Mouse (Mus musculus): Measurements from ENCODE around the gene Mrpl55.
A peak's percentile ranks its signal among the peaks of the same experiment; 100 is the strongest.

The Mrpl55 gene

DNA sequence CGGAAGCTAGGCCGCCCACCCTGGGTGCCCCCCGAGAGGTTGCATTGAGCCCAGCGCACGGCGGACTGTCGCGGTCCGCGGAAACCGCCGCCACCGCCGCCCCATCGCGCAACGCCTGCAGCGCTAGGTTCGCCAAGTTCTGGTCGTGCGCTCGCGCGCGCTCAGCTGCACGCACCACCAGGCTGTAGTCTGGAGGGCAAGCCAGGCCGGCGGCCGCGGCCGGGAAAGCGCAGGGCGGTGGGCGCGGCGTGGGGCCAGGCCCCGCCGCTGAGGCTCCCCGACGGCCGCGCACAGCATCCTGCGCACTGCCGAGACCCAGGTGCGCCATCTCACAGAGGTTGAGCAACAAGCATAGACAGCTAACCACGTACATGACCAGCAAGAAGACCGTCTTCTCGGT lies 25.8 kb upstream of the Mrpl55 start:
- Histone ChIP-seq H3K27me3 (ENCODE audit: control insufficient read depth, insufficient read depth, low read length, poor library complexity, severe bottlenecking) (no peaks in the 10 kb centered on the region), H3K36me3 (ENCODE audit: control insufficient read depth, insufficient read depth, low read length, poor library complexity, severe bottlenecking) (no peaks in the 10 kb centered on the region)
- DNase-seq (ENCODE audit: low read depth, low spot score) = no peak

DNA sequence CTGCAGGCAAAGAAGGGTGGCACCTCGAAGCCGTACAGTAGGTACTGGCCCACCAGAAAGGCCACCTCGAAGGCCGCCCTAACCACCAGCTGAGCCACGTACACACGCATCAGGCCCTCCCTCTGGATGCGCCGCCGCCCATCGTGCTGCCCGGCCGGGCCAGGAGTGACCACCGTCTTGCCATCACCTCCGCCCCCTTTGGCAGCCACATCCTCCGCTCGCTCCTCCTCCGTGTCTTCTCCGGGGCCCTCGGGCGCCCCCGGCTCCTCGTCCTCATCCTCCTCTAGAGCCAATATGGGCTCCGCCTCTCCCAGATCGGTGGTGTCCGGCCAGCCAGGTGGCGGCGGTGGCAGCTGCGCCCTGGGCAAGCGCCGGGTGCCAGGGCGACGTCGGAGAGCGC lies 25.4 kb upstream of the Mrpl55 start:
- no peak for DNase-seq (ENCODE audit: low read depth, low spot score)
- H3K27me3 ChIP-seq (ENCODE audit: control insufficient read depth, insufficient read depth, low read length, poor library complexity, severe bottlenecking) = no peaks in the 10 kb centered on the region
- H3K36me3 ChIP-seq (ENCODE audit: control insufficient read depth, insufficient read depth, low read length, poor library complexity, severe bottlenecking) = no peaks in the 10 kb centered on the region

DNA sequence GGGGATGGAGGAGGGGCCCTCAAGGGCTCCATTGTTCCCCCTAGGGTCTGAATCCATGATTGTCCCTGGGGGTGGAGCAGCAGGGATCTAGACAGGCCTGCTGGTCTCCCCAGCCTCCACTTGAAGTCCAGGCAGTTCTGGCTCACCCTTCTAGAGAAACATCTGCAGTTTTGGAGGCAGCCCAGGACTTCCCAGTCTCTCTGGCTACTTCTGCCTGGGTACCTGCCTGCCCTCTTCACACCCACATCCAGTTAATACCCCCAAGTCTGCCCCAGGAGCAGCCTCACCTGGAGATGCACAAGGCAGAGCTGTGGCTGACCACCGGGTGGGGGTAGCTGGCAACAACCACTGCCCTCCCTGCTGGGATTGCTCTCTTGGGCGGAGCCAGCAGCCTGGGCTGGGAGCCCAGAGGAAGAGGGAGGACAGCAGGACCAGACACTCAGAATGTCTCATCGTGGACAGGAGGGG lies 19.4 kb upstream of the Mrpl55 start, which contains the start of gene Gjc2:
Gjc2 (minus strand) TSS at position 350 of the 468 bp plus-strand sequence.
- DNase-seq (ENCODE audit: low read depth, low spot score) = no peak
- H3K36me3 ChIP-seq (ENCODE audit: control insufficient read depth, insufficient read depth, low read length, poor library complexity, severe bottlenecking) = no peaks in the 10 kb centered on the region; the same call in none of the 2 replicates
- H3K27me3 ChIP-seq (ENCODE audit: control insufficient read depth, insufficient read depth, low read length, poor library complexity, severe bottlenecking) = no peaks in the 10 kb centered on the region

DNA sequence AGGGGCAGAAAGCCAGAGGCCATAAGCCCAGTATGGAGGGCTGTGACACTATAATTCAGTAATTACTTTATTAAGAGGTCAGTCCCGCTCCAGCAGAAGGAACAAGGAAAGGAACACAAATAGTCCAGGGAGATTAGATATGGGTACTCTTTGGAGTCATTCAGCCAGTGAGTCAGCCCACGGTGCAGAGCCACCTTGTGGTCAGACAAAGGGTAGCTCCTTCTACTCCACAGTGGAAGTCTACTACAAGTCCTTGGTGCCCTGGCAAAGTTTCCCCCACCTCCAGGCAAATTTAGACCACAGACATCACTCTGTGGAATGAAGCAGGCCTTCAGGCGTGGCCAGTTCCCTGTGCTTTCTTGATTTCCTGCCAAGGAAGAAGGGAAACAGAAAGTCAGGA lies 18.5 kb upstream of the Mrpl55 start:
- Histone ChIP-seq H3K27me3 (ENCODE audit: control insufficient read depth, insufficient read depth, low read length, poor library complexity, severe bottlenecking) (no peaks in the 10 kb centered on the region), H3K36me3 (ENCODE audit: control insufficient read depth, insufficient read depth, low read length, poor library complexity, severe bottlenecking) (no peaks in the 10 kb centered on the region; the same call in none of the 2 replicates)
- peak; percentile 61 for DNase-seq (ENCODE audit: low read depth, low spot score)

DNA sequence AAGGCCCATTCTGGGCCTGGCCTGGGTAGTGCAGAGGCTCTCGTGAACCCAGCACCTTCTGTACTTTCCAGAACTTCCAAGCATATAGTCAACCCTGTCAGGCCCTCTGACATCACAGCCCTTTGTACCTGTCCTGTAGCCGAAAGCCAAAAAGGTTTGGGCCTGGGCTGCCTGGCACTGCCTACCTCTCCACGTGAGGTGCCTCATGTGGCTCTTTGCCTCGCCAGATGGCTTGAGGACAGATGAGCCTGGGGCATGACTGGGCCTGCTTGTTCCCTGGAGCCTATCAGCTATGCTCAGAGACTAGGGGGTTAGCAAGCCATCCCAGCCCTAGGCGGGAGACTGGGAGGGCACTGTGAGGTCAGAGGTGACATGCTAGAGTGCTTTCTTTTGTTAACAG lies 16.8 kb upstream of the Mrpl55 start:
- DNase-seq (ENCODE audit: low read depth, low spot score) = no peak
- Histone ChIP-seq H3K36me3 (ENCODE audit: control insufficient read depth, insufficient read depth, low read length, poor library complexity, severe bottlenecking) (no peaks in the 10 kb centered on the region; the same call in none of the 2 replicates), H3K27me3 (ENCODE audit: control insufficient read depth, insufficient read depth, low read length, poor library complexity, severe bottlenecking) (no peaks in the 10 kb centered on the region)

DNA sequence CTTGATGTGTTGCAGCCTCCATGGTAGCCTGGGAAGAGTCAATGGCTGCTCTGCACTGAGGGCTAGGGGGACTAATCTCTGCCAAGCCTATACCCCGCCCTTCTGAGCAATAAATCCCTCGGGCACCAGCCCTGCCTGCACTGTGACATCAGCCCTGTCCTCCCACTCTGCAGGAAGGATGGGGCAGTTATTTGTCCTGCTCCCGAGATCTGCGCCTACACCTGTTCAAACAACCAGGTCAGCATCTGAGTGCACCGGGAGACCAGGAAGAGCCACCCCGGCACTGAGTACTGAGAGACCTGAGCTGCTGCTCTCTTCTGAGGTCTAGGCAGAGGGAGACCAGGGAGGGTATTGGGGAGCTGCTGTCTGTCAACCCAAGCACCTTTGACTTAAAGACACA lies 14.6 kb upstream of the Mrpl55 start:
- Histone ChIP-seq H3K36me3 (ENCODE audit: control insufficient read depth, insufficient read depth, low read length, poor library complexity, severe bottlenecking) (no peaks in the 10 kb centered on the region; the same call in none of the 2 replicates), H3K27me3 (ENCODE audit: control insufficient read depth, insufficient read depth, low read length, poor library complexity, severe bottlenecking) (no peaks in the 10 kb centered on the region)
- DNase-seq (ENCODE audit: low read depth, low spot score) = no peak

DNA sequence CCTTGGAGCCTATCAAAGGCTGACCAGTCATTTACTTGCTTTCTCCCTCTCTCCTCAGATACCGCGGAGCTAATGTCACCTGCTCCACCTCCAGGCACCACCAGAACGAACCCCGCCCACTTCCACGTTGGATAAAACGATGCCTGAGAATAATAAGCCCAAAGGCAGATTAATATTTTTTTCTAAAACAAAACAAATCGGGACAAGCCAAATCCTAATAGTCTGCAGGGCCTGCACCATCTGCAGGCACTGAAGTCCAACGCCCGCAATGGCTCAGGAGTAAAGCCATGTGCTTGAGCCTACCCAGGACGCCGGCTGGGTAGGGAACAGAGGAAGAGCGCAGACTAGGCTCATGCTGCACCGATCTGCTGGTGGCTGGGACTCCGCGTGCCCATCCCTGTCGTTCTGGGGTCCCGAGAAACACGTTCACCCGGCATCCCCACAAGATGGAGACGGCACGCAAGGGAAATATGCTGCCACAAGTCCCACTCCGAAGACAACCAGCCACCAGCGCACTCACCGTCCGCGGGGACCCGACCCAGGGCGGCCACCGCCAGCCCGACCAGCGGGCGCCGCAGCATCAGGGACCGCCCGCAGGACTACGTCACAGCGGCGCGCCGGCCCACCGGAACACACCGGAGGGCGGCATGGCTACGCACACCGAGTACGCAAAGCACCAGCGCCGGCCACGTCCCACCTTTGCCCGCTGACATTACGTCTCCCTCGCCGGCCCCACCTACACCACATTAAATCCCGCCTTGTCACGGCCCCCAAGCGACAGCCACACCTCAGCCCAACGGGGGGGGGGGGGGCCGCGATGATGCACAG lies 10.8 kb upstream of the Mrpl55 start:
- H3K36me3 ChIP-seq (ENCODE audit: control insufficient read depth, insufficient read depth, low read length, poor library complexity, severe bottlenecking) = no peaks in the 10 kb centered on the region

DNA sequence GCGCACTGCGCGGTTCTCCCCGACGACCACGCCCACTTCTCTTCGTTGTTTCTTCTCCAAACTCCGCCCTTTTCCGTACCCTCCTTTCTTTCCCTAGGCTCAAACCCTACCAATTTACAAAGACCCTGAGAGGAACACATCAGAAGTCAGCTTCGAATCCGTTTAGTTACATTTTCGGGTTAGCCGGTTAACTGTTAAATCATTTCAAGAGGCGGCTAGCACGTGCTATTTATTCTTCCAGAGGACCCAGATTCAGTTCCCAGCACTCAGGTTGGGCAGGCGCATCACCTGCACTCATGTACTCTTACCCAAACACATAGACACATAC lies 10.3 kb upstream of the Mrpl55 start, which contains the start of gene Guk1:
Guk1 (minus strand) TSS at position 154 of the 328 bp plus-strand sequence.
- no peak for DNase-seq (ENCODE audit: low read depth, low spot score)
- Histone ChIP-seq H3K36me3 (ENCODE audit: control insufficient read depth, insufficient read depth, low read length, poor library complexity, severe bottlenecking) (no peaks in the 10 kb centered on the region), H3K27me3 (ENCODE audit: control insufficient read depth, insufficient read depth, low read length, poor library complexity, severe bottlenecking) (no peaks in the 10 kb centered on the region)

More for the DNA sequence above, 10.8 kb upstream of the Mrpl55 start:
- no peaks in the 10 kb centered on the region for H3K27me3 ChIP-seq (ENCODE audit: control insufficient read depth, insufficient read depth, low read length, poor library complexity, severe bottlenecking)
- peak; percentile 96 for DNase-seq (ENCODE audit: low read depth, low spot score)

DNA sequence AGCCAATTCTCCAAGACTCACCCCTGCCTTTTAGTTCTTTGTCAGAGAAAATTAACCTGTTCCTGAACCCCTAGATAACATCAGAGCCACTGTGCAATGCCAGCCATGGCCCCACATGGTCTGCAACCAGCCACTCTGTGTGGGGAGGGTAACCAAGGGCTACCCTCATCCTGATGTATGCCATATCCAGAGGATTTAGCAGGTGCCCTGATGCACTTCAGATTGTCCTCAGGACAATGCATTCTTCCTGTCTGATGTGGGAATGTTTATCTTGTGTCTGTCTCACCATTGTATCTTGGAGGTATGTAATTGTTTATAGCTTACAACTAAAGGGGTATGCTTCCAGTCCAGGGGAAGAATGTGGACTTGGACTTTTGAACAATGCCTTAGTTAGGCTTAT lies 6.1 kb upstream of the Mrpl55 start:
- no peaks in the 10 kb centered on the region for H3K27me3 ChIP-seq (ENCODE audit: control insufficient read depth, insufficient read depth, low read length, poor library complexity, severe bottlenecking)
- H3K36me3 ChIP-seq (ENCODE audit: control insufficient read depth, insufficient read depth, low read length, poor library complexity, severe bottlenecking) = no peaks in the 10 kb centered on the region
- no peak for DNase-seq (ENCODE audit: low read depth, low spot score)

DNA sequence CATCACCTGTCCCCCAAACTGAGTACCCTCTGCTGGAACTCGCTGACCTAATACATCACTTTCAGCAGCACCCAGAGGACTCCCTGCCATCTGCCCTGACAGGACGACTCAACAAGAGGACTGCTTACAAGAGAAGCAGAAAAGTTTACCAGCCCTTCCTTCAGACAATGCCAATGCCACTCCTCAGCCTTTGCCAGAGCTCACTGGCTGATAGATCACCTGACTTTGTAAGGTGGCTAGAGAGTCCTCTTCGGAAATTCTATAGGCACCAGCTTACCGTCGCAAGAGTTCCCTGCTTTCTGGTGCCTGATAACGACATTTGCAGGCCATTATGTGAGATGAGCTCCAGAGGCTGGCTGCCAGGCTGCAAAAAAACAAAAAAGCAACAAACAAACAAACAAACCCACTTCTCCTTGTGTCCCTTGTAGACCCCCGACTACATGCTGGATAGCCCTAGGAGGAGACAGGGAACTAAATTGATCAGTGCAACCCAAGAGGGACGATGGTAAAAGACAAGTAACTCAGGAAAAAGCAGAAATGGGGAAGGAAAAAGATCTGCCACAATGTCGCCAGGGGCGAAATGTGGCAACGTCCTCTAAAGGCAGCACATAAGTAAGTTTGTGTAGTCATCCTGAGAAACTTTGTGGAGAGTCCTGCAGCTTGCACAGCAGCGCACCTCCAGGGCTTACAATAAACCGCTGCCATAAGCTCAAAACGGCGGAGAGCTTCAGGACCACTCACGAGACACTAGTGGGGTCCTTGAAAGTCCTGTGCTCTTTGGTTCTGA lies 877 bp upstream of the Mrpl55 start:
- H3K27me3 ChIP-seq (ENCODE audit: control insufficient read depth, insufficient read depth, low read length, poor library complexity, severe bottlenecking) = no peaks in the 10 kb centered on the region
- no peaks in the 10 kb centered on the region for H3K36me3 ChIP-seq (ENCODE audit: control insufficient read depth, insufficient read depth, low read length, poor library complexity, severe bottlenecking)
- no peak for DNase-seq (ENCODE audit: low read depth, low spot score)

DNA sequence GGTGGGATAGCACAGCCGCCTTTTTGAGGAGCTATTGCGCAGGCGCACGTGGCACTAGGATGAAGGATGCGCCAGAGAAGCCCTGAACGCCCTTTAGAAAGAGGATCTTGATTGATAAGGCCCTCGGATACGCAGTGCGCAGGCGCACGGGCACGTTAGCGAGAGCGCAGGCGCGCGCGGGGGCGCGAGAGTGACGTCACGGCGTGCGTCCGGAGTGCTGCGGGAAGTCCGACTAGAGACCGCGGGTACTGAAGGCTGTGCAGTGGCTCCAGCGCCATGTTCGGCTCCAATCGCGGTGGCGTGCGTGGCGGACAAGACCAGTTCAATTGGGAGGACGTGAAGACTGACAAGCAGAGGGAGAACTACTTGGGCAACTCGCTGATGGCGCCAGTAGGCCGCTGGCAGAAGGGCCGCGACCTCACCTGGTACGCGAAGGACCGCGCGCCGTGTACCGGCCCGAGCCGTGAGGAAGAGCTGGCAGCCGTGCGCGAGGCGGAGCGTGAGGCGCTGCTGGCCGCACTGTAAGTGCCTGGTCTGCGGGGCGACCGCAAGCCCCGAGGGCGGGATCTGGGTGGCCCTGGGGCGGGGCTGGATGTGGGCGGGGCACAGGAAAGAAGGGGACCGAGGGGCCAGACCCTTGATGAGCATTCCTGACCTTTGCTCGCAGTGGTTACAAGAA lies 6.0 kb downstream of the Mrpl55 start, which contains the start of gene 2310033P09Rik:
2310033P09Rik (plus strand) TSS at position 169 of the 679 bp plus-strand sequence.
- H3K36me3 ChIP-seq (ENCODE audit: control insufficient read depth, insufficient read depth, low read length, poor library complexity, severe bottlenecking) = peaks cover 12% of the 10 kb centered on the region
- DNase-seq (ENCODE audit: low read depth, low spot score) = peak; percentile 99
- no peaks in the 10 kb centered on the region for H3K27me3 ChIP-seq (ENCODE audit: control insufficient read depth, insufficient read depth, low read length, poor library complexity, severe bottlenecking)

DNA sequence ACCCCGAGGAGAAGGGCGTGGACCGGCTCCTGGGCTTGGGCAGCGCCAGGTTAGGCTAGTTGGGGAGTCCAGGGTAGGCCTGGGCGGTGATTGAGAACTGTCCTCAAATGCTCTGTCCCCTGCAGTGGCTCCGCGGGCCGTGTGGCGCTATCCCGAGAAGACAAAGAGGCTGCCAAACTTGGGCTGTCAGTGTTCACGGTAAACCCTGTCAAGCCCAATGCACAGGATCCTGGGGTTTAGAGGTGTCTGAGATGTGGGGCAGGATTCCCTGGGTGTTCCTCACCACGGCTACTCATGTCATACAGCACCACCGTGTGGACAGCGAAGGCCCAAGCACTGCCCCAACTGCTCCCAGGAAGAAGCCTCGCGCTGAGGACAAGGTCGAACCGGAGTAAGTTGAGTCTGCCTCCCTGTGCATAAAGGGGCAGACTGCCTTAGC lies 6.7 kb downstream of the Mrpl55 start:
- Histone ChIP-seq H3K36me3 (ENCODE audit: control insufficient read depth, insufficient read depth, low read length, poor library complexity, severe bottlenecking) (peaks cover 15% of the 10 kb centered on the region), H3K27me3 (ENCODE audit: control insufficient read depth, insufficient read depth, low read length, poor library complexity, severe bottlenecking) (no peaks in the 10 kb centered on the region)
- peak; percentile 68 for DNase-seq (ENCODE audit: low read depth, low spot score)

DNA sequence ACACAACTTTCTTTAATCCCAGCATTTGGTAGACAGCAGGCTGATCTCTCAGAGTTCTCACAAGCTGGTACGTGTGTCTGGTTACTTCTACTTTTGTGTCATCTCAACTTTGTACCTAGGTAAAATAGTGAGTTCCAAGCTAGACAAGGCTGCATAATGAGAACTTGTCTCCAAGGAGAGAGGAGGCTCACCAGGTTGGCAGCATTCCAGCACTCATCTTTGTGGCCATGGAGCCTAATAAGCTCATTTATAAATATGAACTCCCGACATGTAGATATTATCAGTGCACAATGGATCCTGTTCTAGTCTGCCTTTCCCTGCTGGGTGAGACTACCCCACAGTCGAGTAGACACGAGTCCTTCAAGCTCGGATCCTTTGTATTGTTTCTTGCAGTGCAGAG lies 7.3 kb downstream of the Mrpl55 start:
- no peaks in the 10 kb centered on the region for H3K27me3 ChIP-seq (ENCODE audit: control insufficient read depth, insufficient read depth, low read length, poor library complexity, severe bottlenecking)

DNA sequence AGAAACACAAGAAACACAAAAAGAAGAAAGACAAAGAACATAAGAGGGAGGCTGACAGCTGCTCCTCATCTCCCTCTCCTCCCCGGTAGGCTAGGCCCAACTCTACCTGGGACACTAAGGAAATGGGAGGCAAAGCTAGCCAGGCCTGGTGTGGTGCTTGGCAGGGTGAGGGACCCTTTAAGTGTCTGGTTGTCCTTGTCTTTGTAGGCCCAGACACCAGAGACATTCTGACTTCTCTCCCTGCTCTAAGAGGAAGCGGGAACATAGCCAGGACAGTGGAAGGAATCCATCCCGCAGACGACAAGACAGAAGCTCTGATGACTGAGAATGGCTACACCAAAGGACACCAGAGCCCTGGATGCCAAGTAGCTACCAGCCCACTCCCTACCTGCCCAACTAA lies 7.7 kb downstream of the Mrpl55 start:
- Histone ChIP-seq H3K27me3 (ENCODE audit: control insufficient read depth, insufficient read depth, low read length, poor library complexity, severe bottlenecking) (no peaks in the 10 kb centered on the region), H3K36me3 (ENCODE audit: control insufficient read depth, insufficient read depth, low read length, poor library complexity, severe bottlenecking) (peaks cover 15% of the 10 kb centered on the region)
- no peak for DNase-seq (ENCODE audit: low read depth, low spot score)

More for the DNA sequence above, 7.3 kb downstream of the Mrpl55 start:
- DNase-seq (ENCODE audit: low read depth, low spot score) = no peak
- peaks cover 15% of the 10 kb centered on the region for H3K36me3 ChIP-seq (ENCODE audit: control insufficient read depth, insufficient read depth, low read length, poor library complexity, severe bottlenecking)

Data from splenic B cell, adult 2 months (primary cell).